Mouse (Mus musculus) layer of hippocampus, postnatal 14 days (tissue): ENCODE data around the gene Thy1. TPM values are rescaled to one million over a fixed set of nuclear protein-coding genes. Genes with fewer than 3 reads are reported as not detected.

ENCODE experiments used
- DNase-seq, 2 experiments: peaks; one replicate each; pipeline ENCODE4 v3.0.0; 2021 to 2022; ENCODE audit warnings: low spot score in 2 of 2, mixed read lengths in 1 of 2
- total RNA-seq, 2 experiments: library from RNA; stranded (reverse); gene quantifications; 2 replicates each; pipeline ENCODE4 v1.2.3; 2021

Gene Thy1
- total RNA-seq, 2 experiments from 2014 or later: 779 TPM

- DNase-seq: peak in 1 of 2 experiments; percentile 4
These were observed 37.8 kb downstream of the Thy1 start for GRCm38 (mm10) chr9:44080953-44081352.

- DNase-seq: no peak
These were observed 38.4 kb downstream of the Thy1 start for GRCm38 (mm10) chr9:44081581-44081980.

- no peak for DNase-seq
These were observed 39.1 kb downstream of the Thy1 start for GRCm38 (mm10) chr9:44082266-44082665.

- DNase-seq: peak in 1 of 2 experiments; percentile 52
These were observed 40.4 kb downstream of the Thy1 start for GRCm38 (mm10) chr9:44083392-44084121.

GRCm38 (mm10) chr9:44084236-44084635 lies 41.1 kb downstream of the Thy1 start:
- DNase-seq: no peak

- DNase-seq: peak; percentile 86 to 89
These were observed 41.6 kb downstream of the Thy1 start for GRCm38 (mm10) chr9:44084659-44085229.

GRCm38 (mm10) chr9:44085276-44085675 lies 42.1 kb downstream of the Thy1 start:
- no peak for DNase-seq

GRCm38 (mm10) chr9:44085741-44086665 lies 42.8 kb downstream of the Thy1 start:
- peak; percentile 72 to 74 for DNase-seq

GRCm38 (mm10) chr9:44086960-44087359 lies 43.8 kb downstream of the Thy1 start:
- no peak for DNase-seq

GRCm38 (mm10) chr9:44087761-44088455 lies 44.7 kb downstream of the Thy1 start:
- peak in 1 of 2 experiments; percentile 54 for DNase-seq

- DNase-seq: no peak
These were observed 45.9 kb downstream of the Thy1 start for GRCm38 (mm10) chr9:44088877-44089608.

GRCm38 (mm10) chr9:44093612-44094503 lies 50.7 kb downstream of the Thy1 start:
- DNase-seq: peak; percentile 77 to 78

- no peak for DNase-seq
These were observed 51.6 kb downstream of the Thy1 start for GRCm38 (mm10) chr9:44094737-44095136.

- DNase-seq: no peak
These were observed 52.6 kb downstream of the Thy1 start for GRCm38 (mm10) chr9:44095781-44096180.

- DNase-seq: peak; percentile 65
These were observed 53.4 kb downstream of the Thy1 start for GRCm38 (mm10) chr9:44096536-44096935.
